Mouse (Mus musculus) cerebellum, adult 9-10 months (tissue): ENCODE data around the gene Cdk9.
A peak's percentile ranks its signal among the peaks of the same experiment; 100 is the strongest.

Experiments used
- DNase-seq: peaks from one replicate; pipeline ENCODE4 v3.0.0; 2022

Gene Cdk9

DNA sequence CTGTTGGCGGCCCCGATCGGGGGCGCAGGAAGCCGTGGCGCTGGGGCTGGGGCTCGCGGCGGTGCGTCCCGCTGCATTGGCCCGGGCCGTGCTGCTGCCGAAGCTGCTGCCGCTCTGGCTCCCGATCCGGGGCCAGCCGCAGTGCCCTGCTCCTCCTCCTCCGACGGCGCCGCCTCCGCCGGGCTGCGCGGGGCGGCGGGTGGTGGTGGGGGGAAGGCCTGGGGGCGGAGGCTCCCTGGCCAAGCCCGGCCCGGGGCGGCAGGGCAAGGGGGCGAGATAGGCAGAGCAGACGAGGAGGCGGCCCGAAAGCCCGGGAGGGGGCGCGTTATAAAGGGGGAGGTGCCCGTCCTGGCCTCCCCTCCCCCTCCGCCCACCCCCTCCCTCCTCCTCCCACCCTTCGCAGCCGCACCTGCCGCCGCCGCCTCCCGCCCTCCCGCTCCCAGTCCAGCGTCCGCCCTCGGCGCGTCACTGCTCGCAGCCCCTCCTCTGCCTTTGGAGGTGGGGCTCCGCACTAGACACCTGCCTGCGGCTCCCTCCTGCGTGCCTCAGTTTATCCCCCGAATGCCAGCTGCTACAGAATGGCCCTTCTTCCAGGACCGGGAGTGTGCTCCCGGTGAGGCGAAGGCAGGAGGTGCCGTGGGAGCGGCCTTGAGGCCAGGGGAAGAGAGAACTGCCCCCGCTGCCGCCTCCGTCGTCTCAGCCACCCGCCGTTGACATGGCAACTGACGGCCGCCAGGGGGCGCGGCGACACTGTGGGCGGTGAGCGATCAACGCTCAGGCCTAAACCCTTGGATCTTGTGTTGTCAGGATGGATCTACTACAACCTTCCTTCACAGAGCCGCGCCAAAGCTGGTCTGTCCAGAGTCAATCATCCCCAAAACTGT is at the start of gene Cdk9:
Cdk9 (minus strand) TSS at position 143 of the 884 bp plus-strand sequence.
- peak; percentile 96 for DNase-seq

DNA sequence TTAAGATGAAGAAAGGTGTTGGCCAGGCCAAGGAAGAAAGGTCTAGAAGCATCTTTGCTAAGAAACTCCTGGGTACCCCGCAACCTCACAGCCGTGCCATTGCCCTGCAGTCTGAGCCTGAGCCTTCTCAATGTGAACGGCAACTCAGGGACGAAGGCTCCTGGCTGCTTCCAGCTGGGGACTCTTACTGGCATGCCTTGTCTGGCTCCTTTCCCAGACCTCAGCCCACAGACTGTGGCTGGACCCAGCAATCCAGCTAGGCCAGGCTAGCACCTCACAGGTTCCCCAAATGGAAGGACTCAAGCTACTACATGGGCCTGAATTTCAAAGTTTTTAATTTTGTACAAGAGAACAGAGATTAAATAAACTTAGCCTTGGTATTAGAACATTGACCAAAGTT is 49.0 kb upstream of the Cdk9 start:
- no peak for DNase-seq

DNA sequence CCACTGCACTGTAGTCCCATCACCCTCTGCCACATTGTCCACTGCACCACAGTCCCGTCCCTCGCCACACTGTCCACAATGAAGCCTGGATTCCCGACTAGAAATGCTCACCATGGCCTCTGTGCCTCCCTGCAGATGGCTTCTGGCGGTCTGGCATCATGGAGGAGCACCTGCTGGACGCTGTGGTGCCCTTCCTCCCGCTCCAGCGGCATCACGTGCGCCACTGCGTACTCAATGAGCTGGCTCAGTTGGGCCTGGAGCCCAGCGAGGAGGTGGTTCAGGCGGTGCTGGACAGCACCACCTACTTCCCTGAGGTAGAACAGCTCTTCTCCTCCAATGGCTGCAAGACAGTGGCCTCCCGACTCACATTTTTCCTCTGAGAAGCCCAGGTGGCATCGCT is 48.5 kb upstream of the Cdk9 start:
- no peak for DNase-seq

DNA sequence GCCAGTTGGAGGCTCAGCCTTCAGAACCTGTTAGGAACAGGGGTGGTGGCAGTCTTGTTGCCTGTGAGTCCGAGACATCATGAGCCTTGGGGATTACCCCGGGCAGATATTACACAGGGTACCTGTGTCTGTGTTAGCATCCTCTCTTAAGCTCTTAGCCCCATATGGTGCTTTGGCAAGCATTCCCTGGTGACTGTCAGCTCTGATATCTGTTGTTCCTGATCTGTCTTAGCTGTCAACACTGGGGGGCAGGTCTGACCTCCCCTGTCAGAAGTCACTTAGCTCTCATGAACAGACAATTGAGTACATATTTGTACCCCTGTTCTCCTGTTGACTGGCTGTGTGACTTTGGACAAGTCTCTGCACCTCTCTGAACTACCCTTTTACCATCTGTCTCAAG is 46.1 kb upstream of the Cdk9 start:
- peak; percentile 63 for DNase-seq

DNA sequence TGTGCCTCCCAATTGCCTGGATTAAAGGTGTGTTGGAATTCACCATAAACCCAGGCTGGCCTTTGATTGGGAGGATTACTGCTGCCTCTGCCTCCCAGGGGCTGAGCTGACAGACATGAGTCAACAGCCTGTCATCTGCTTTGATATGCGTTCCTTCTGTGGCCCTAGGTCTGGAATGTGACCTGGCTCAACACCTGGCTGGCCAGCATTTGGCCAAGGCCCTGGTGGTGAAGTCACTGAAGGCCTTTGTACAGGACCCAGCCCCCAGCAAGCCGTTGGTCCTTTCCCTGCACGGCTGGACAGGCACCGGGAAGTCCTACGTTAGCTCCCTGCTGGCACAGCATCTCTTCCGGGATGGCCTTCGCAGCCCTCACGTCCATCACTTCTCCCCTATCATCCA is 45.6 kb upstream of the Cdk9 start:
- peak; percentile 55 for DNase-seq

DNA sequence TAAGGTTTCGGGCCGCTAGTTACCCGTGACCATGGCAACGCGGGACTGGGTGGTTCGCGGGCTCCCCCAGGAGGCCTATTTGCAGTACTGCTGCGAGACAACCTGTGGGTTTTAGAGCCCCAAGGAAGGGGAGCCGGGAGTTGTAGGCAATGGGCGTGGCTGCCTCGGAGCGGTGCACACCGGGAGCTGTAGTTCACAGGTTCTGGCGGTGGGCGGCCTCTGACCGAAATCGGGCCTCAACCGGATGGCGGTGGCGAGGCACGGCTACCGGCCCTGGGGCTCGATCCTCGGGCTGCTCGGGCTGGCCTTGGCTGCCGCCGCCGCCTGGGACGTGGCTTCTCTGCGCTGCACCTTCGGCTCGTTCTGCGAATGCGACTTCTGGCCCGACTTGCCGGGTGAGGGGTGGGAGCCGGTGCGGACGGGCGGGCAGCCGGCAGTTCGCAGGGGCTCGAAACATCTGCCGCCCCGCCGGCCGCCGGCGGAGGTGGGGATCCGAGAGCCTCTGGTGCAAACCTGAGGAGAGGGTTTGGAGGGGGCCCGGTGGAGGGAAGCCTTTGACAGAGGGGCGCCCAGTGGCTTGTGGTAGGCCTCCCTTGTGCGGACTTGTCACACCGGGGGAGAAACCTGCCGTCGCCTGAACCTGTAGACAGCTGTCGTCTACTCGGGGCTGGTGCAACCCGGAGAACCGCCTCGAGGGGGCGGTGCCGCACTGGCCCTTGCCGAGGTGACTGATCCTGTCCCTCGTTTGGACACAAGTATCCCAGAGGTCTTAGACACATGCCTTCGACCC is 44.4 kb upstream of the Cdk9 start, which contains the start of gene Tor2a:
Tor2a (plus strand) TSS at position 179 of the 790 bp plus-strand sequence.
- DNase-seq: peak; percentile 98

DNA sequence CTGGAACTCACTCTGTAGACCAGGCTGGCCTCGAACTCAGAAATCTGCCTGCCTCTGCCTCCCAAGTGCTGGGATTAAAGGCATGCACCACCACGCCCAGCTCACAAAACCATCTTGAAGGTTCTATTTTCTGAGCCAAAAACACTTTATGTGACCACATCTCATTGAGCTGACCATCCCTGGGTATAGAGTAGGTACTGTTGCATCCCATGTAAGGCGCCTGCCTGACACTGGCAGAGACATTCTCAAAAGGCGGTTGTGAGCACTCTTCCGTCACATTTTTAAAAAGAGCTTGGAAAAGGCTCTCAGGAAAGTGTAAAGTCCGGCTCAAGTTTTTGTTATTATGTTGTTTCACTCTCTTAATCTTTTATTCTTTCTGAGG is 43.8 kb upstream of the Cdk9 start:
- DNase-seq: no peak

DNA sequence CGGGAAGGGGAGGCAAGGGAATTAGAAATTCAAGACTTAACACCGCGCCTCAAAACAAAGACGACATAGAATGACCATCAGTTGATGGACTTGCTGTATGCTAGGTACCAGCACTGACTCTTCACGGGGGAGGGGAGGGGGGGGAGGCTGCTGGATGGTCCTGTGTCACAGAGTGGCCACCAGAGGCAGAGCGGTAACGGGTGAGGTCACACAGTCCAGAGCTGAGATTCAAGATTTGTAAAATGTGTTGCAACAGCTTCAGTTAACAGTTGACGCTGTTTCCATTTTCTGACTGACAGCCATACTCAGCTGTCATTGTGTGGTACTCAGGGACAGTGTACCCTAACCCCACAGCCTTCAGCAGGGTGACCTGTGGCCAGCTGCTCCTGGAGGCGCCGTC is 39.3 kb upstream of the Cdk9 start:
- DNase-seq: no peak

DNA sequence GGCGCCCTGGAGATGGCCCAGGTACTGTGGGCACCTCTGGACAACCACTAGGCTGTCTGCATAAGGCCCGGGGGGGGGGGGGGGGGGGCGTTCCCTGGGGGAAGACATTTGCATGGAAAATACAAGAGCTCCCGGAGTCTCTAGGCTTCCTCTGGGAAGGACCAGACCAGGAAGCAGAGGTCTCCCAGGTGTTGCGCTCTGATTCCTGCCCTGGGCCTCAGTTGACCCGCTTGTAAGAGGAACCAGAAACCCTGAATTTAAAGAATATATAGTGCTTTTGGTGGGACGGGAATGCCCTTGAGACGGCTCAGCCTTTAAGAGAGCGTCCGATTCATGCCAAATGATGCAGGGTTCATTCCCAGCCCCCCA is 38.8 kb upstream of the Cdk9 start:
- no peak for DNase-seq

DNA sequence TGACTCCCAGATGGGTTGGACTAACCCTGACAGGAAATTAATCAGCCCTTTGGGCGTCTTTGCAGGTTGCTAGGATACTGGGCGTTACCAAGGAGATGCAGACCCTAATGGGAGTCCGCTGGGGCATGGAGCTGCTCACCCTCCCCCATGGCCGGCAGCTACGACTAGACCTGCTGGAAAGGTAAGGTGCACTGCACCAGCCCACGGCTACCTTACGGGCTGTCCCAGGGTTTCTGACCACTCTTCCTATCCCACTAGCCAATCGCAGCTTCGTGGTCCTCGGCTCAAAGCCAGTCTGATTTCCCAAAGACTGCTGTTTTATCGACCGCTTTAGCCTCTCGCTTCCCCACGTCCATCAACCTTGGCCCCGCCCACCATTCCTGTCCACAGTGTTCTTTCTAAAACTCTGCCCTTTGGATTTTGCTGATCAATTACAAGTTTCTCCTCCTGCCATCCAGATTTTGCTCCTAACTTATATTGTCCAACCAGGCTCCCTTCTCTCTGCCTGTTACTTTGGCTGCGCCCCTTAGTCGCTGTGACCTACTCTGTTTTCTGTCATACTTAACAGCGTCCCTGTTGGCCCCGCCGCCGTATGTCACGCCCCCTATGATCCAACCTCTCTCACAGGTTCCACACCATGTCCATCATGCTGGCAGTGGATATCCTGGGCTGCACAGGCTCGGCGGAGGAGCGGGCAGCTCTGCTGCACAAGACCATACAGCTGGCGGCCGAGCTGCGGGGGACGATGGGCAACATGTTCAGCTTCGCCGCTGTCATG is 38.2 kb upstream of the Cdk9 start:
- no peak for DNase-seq

DNA sequence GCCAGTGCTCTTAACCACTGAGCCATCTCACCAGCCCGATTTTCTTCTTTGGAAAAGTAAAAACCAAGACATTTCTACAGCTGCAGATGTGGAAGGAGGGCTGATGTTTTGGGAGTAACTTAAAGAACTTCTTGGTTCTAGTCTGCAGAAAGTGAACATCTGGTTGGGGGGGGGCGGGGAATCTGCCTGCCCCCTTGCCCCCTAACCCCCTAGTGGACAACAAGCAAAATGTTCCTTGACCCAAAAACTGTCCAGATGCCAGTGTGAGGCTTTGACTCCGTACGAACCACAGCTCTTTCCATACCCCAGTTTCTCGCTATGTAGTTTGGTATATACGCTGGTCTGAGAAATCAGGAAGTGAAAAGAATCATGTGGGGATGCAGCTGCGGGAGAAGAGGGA is 37.3 kb upstream of the Cdk9 start:
- no peak for DNase-seq

DNA sequence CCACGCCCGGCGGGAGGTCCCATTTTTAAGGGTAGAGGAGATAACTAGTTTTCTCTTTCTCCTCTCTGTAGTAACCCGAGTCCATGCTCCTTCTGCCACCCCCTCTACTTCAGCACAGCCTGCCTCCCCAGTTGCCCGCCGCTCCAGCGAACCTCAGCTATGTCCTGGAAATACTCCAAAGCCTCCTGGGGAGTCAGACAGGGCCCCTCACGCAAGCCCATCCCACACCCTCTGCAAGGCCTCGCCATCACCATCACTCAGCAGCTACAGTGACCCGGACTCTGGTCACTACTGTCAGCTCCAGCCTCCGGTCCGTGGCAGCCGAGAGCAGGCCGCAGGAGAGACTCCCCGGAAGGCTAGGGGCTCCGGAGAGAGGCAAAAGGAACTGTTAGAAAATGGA is 36.2 kb upstream of the Cdk9 start:
- DNase-seq: no peak

DNA sequence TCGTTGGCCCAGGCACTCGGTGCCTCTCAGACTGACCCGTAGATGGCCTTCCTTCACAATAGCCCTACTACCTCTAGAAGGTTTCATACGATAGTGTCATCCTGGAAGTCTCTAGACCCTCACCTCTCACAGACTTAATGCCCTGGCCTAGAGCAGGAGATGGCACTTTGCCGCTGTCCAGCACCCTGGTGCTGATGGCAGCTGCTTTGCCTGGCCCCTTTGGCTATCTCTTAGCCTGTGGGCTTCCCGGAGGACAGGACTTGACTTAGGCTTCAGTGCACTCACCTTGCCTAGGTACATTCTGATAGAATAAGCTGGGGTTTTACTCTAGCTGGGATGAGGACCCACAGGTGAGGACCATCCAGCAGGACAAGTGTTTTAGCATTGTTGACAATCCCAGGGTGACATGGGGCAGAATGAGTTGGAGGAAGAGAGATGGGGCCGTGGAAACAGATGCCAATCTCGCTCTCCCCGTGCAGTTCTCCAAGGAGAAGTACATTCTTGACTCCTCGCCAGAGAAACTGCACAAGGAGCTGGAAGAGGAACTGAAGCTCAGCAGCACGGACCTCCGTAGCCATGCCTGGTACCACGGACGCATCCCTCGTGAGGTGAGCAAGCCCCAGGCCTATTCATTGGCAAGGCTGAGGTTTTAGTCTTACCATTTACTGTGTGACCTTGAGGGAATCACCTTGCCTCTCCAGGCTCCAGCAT is 31.6 kb upstream of the Cdk9 start:
- DNase-seq: no peak

DNA sequence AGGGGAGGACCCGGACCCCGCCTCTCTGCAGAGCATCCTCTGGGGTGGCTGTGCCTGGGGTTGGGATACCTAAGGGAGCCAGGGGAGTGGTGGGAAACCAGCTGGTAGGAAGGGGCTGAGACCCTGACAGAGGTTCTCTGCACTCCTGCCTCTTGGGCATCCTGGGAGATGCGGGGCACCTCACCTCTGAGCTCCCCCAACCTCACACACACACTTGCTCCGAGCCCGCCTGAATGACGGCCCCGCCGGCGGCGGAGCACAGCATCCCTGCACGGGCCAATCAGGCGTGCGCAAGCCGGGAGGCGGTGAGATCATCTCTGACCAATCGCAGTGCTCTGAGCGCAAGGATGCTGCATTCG is 29.3 kb upstream of the Cdk9 start:
- DNase-seq: peak; percentile 90

DNA sequence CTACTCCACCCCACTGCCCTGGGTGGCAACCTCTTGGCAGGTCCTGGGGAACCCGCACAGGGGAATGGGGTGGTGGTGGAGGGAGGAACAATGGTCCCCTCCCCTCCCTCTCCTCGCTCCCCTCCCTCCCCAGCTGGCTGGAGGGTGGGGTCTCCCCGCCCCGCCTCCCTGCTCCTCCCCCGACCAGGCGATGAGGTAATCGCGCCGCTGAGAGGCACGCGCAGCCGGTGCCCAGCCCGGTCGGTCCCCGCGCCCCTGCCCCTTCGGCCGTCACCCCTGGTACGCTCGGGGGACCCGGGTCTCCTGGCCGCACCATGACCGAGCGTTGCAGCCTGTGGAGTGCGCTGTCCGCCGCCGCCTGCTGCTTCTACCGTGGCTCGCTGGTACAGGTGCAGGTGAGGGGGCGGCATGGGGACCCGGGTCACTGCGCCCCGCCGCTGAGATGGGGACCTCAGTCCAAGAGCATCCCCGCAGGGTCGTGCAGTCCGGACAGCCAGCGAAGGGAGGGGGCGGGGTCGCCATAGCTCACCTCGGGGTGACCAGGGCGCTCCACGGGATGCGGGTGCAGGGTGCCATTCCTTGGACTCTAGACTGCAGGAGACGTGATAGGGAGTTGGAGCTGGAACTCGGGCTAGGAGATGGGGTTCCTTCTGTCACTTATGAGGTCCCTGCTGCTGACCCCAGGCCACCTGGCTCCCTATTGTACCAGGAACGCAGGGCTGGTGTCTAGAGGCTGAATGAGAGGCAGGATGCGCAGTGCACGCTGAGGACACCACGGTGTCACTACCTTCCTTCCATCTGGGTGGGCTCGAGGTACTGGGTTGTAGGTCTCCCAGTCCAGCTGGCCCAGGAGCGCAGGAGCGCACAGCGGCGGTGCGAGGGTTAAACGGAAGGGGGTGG is 28.6 kb upstream of the Cdk9 start:
- DNase-seq: peak; percentile 74

DNA sequence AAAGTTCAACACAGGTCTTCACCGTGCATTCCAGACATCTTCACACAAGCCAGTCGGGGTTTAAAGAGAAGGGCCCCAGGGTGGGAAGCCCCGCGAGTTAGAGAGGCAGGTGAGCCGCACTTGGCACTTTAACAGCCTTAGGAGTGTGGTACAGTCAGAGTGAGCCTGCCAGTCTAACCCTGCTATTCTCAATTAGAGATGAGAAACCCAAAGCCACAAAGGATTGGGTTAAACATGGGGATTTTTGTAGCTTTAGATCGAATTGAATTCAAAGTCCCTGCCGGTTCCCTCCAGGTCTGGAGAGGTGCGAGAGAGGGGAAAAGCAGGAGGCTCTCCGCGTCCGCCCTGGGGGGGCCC is 28.0 kb upstream of the Cdk9 start, which contains the start of gene 6330409D20Rik:
6330409D20Rik (minus strand) TSS at position 101 of the 357 bp plus-strand sequence.
- no peak for DNase-seq

DNA sequence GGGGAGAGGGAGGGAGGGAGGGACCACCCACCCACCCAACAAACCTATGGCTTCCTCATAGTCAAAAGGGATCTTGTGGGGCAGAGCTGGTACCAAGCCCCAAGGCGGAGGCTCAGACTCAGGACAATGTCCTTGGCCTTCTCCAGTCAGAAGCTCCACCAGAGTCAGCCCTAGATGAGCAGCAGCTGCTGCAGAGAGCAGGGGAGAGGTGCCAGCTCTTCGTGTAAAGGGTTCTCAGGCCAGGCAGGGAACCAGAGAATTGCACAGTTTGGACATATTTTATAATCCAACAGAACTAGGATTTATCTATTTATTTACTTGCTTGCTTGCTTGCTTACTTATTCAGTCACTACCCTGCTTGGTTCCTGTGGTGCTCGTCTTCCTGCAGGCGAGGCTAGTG is 26.4 kb upstream of the Cdk9 start:
- DNase-seq: no peak

DNA sequence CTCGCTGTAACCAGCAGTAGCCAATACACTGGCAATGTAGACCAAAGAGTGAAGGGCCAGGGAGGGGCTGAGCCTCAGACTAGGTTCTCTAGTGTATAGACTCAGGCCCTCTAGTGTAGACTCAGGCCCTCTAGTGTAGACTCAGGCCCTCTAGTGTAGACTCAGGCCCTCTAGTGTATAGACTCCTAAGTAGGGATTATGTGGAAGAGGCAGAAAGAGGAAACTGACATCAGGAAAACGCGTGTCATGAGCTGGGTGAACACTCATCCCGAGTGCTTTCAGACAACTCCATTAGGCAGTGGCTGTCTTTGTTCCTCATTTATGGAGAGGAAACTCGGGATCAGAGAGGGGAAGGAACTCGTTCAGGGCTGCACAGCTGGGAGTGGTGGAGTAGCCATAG is 24.1 kb upstream of the Cdk9 start:
- no peak for DNase-seq

DNA sequence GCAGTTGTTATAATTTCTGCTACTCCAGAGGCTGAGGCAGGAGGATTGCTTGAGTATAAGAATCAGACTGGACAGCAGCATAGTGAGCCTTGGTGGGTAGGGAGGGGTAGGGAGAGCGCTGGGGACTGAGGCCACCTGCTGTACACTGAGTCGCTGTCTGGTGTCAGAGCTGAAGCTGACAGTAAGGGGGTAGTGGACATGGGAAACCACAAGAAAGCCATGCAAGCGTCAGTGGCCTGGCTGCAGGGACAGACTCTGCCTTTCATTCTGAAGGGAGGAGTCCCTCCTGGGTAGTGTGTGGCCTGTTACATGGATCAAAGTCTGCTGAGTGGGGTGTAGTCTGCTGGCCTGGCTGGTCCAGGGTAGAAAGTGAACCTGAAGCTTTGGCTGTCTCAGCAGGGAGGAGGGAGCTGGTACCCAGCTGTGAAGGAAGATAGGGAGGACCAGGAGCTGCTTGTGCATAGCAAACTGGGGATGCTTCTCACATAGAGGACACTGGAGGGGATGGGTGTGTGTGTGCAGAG is 23.5 kb upstream of the Cdk9 start:
- DNase-seq: no peak

DNA sequence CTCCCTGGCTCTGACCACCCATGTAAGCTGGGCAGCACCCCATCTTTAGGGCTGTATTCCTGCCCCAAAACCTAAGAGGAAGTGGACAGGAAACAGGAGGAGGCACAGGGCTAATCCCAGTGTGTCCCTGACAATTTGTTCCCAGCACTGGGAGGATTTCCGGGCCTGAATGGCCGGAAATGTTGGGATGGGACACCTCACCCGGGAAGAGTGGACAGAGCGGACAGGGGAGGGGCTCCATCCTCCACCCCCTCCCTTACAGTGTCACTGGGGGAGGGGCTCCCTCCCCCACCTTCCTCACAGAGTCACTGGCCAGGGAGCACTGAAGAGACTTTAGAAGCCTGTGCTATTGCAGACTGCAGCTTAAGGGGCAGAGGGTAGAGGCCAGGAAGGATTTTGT is 22.1 kb upstream of the Cdk9 start:
- no peak for DNase-seq

DNA sequence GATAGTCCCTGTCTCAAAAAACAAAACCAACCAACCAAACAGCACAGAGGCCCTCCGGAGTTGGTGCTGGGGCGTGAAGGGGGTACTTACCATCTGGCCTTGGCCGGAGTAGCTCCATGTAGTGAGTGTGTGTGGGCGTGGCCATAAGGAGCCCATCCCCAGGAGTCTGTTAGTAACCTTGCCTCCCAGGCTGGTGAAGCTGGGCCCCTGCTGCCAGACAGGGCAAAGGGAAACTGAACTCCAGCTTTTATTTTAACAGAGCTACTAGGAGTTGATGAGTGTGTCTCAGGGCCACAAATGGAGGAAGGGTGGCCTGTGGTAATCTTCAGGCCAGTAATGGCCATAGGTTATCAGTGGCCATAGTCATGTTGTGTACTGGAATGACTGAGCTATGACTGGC is 21.6 kb upstream of the Cdk9 start:
- no peak for DNase-seq

DNA sequence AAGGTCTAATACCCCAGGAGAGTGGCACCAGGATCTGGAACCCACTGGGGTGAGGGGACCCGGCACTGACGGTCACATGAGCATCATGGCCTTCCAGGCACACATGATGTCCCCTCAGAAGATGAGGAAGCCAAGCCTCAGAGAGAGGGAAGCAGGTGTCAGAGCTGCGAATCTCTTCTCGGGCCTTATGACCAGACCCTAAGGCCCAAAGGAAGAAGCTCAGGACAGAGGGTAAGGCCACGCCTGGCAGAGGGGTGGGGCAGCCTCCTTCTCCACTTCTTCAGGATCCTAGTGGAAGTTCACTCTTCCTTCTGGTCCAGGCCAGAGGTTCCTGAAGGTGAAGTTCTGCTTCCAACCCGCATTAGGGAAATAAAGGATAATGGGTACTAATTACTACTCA is 19.8 kb upstream of the Cdk9 start:
- no peak for DNase-seq
